Mouse (Mus musculus) testis, adult 2 months (tissue): ENCODE results near the gene Chmp6. TPM values are rescaled to one million over a fixed set of nuclear protein-coding genes. Genes with fewer than 3 reads are reported as not detected.

ENCODE experiments used
- H3K27ac ChIP-seq: fragments of 200-500 bp; 2 replicates; pipeline ENCODE4 v1.5.1; 2012; ENCODE audit warnings: low read depth, low read length; ENCODE audit not compliant: control insufficient read depth, insufficient read depth
- H3K27me3 ChIP-seq: fragments of 200-500 bp; 2 replicates; pipeline ENCODE4 v1.6.1; 2012; ENCODE audit warnings: mild to moderate bottlenecking, low read length, moderate library complexity; ENCODE audit not compliant: control insufficient read depth, insufficient read depth
- H3K36me3 ChIP-seq: fragments of 200-500 bp; 2 replicates; pipeline ENCODE4 v1.6.1; 2012; ENCODE audit warnings: mild to moderate bottlenecking, low read length; ENCODE audit not compliant: control insufficient read depth, insufficient read depth
- H3K4me1 ChIP-seq: fragments of 200-500 bp; 2 replicates; pipeline ENCODE4 v1.6.1; 2012; ENCODE audit warnings: low read length; ENCODE audit not compliant: control insufficient read depth, insufficient read depth
- H3K4me3 ChIP-seq: fragments of 200-500 bp; 2 replicates; pipeline ENCODE4 v1.5.1; 2012; ENCODE audit warnings: low read depth, mild to moderate bottlenecking, low read length, moderate library complexity, mixed read lengths; ENCODE audit not compliant: control insufficient read depth
- CTCF ChIP-seq: fragments of 200-500 bp; IDR thresholded peaks from 2 replicates; pipeline ENCODE4 v1.5.1; 2012; ENCODE audit warnings: low read depth, mild to moderate bottlenecking, inconsistent platforms, low read length, moderate library complexity; ENCODE audit not compliant: control insufficient read depth, insufficient read depth, insufficient replicate concordance
- POLR2A ChIP-seq: fragments of 200-500 bp; IDR thresholded peaks from 2 replicates; pipeline ENCODE4 v1.6.1; 2012; ENCODE audit warnings: low read depth, mild to moderate bottlenecking, inconsistent platforms, low read length, moderate library complexity; ENCODE audit not compliant: control insufficient read depth
- polyA plus RNA-seq: library from polyadenylated mRNA; depleted of rRNA; stranded (reverse); fragments of >200 nt; gene quantifications from 2 replicates; pipeline ENCODE4 v1.2.3, GENCODE M21; 2012

Gene Chmp6
- polyA plus RNA-seq, 1 experiment: 47.8 TPM

DNA sequence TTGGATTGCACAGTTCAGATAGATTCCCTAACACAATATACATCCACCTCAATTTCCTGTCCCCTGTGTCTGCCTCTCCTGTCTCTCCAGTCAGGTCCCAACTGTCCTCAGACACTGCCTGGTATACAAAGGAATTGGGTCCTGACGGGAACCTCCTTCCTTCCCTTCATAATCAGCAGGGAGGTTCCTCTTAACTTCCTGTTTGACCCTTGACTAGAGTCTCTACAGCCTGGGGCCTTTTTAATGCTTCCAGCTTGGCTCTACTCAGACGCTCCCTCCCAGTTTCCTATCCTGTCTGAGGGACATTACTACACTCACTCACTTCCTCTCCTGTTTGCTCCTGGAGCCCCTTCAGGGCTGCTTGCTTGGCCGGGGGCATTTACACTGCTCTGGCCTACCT is 42.2 kb downstream of the Chmp6 start:
- no peaks in the 10 kb centered on the region; the same call in 1 of the 2 replicates for H3K36me3 ChIP-seq
- no peak overlapping the region for H3K27ac ChIP-seq
- TF ChIP-seq POLR2A: no peak
- TF ChIP-seq CTCF: no peak
- no peaks in the 10 kb centered on the region for H3K27me3 ChIP-seq
- peaks cover 3% of the 10 kb centered on the region for H3K4me1 ChIP-seq
- no peak overlapping the region for H3K4me3 ChIP-seq

DNA sequence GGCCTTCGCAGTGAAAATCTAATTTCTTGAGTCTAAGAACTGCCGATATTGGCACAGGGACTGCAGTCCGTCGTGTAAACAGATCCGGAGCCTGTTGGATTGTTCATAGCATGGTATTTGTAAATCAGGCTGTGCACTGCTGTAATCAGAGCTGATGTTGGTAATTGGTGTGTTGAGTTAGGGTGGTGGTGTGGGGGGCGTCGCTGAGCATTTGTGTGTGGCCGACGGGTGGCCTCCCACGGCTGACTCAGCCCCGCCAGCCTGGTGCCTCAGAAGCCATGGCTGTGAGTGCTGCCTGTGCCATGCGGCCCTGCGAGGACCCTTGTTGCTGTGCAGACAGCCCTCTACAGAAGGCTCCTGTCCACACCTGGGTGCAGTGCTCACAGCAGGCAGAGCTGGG is 43.3 kb downstream of the Chmp6 start:
- TF ChIP-seq CTCF (no peak), POLR2A (no peak)
- Histone ChIP-seq H3K4me1 (peaks cover 3% of the 10 kb centered on the region), H3K27me3 (no peaks in the 10 kb centered on the region), H3K36me3 (no peaks in the 10 kb centered on the region; the same call in 1 of the 2 replicates), H3K27ac (no peak overlapping the region), H3K4me3 (no peak overlapping the region)

DNA sequence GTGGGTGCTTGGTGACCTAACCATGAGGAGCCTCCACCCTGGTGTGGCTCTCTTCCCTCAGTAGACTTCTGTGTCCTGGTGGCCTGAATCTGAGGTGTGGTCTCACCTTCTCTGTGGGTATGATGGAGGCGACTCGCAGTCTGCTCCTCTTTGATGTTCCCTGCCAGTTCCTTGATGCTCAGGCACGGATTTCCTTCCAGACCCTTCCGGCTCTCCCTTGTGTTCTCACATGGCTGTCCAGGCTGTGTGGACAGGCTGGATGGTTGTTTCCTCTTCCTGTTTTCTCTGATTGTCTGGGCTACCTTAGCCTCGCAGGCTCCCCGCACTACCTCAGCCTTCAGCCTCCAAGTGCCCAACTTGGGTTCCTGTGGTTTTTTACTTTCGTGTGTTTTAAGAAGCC is 45.6 kb downstream of the Chmp6 start:
- H3K27ac ChIP-seq: no peak overlapping the region
- H3K36me3 ChIP-seq: peaks cover 2% of the 10 kb centered on the region
- no peak overlapping the region for H3K4me3 ChIP-seq
- TF ChIP-seq POLR2A: no peak
- TF ChIP-seq CTCF: no peak
- H3K27me3 ChIP-seq: no peaks in the 10 kb centered on the region
- H3K4me1 ChIP-seq: peaks cover 3% of the 10 kb centered on the region

DNA sequence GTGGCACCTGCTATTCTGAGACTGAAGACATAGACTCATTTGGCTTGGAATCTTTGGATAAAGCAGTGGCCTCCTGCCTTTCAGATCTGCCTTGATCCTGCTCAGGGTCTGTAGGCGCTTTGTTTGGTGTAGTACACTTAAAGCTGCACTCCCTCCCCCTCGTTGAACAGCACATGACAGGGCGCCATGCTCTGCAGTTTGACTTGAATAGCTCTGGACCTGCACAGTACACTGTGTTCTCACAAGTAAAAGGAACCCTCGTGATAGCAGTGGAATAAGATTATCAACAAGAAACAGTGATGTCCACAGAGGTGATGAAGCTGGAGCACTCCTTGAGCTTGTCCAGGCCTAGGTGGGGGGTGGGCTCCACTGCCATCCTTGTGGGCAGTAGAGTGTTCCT is 46.5 kb downstream of the Chmp6 start:
- no peaks in the 10 kb centered on the region for H3K27me3 ChIP-seq
- H3K4me3 ChIP-seq: no peak overlapping the region
- H3K36me3 ChIP-seq: peaks cover 2% of the 10 kb centered on the region
- peaks cover 2% of the 10 kb centered on the region; the same call in 1 of the 2 replicates for H3K4me1 ChIP-seq
- TF ChIP-seq CTCF (no peak), POLR2A (no peak)
- no peak overlapping the region for H3K27ac ChIP-seq

DNA sequence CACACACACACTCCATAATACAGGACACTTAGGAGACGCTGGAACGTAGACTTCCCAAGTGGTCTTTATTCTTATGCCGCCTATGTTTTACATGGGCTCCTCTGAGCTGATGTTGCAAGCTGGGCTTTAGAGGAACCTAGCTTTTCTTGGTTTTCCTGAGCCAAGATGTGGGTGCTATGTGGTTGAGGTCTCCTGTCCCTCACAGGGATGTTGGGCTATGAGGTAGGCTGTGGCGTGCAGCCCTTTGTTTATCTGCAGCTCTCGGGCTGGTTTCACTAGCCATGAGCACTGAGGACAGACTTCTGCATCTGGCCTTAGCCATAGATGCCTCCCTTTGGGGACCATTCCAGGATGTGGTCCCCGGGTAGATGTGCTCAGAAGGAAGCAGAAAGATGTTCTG is 47.4 kb downstream of the Chmp6 start:
- peaks cover 2% of the 10 kb centered on the region for H3K36me3 ChIP-seq
- no peak overlapping the region for H3K4me3 ChIP-seq
- H3K27ac ChIP-seq: no peak overlapping the region
- peaks cover 2% of the 10 kb centered on the region; the same call in 1 of the 2 replicates for H3K4me1 ChIP-seq
- no peak for TF ChIP-seq CTCF
- no peak for TF ChIP-seq POLR2A
- H3K27me3 ChIP-seq: no peaks in the 10 kb centered on the region

DNA sequence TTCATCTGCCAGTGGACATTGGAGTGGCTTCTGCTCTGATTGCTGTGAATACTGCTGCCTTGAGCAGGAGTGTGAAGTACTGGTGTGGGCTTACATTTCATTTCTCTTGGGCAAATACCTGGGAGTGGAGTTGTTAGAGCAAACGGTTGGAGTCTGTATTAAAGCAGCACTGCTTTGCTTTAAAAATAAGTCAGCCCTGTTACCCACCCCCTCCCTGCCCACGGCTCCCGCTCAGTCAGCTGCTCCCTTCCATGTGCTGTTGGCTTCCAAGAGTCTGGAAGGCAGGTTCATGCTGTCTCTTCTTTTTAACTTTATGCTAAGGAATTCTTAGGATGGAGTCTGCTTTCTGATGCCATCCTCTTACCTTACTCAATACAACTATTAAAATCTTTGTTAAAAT is 48.3 kb downstream of the Chmp6 start:
- Histone ChIP-seq H3K36me3 (peaks cover 2% of the 10 kb centered on the region), H3K4me3 (no peak overlapping the region), H3K27me3 (no peaks in the 10 kb centered on the region), H3K4me1 (no peaks in the 10 kb centered on the region), H3K27ac (no peak overlapping the region)
- TF ChIP-seq CTCF (no peak), POLR2A (no peak)

DNA sequence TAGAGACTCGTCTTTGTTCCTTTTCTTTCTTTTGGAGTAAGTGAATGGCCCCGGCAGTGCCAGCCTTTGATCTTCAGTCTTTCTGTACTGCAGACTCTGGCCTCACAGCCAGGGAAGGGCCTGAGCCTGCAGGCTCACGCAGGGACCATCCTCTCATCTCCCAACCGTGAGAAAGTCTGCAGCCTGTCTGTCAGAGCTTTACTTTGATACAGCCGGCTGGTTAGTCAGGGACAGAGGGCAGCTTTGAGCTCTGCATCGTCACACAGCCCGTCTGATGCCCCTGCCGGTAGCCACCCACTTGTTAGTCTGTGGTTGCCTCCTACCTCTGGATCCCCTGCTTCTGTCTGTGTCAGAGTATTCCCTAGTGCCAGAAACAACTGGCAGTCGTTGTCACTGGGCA is 51.8 kb downstream of the Chmp6 start:
- no peak overlapping the region for H3K27ac ChIP-seq
- no peak overlapping the region for H3K4me3 ChIP-seq
- peaks cover 4% of the 10 kb centered on the region for H3K36me3 ChIP-seq
- H3K4me1 ChIP-seq: no peaks in the 10 kb centered on the region
- no peak for TF ChIP-seq CTCF
- no peak for TF ChIP-seq POLR2A
- no peaks in the 10 kb centered on the region for H3K27me3 ChIP-seq

DNA sequence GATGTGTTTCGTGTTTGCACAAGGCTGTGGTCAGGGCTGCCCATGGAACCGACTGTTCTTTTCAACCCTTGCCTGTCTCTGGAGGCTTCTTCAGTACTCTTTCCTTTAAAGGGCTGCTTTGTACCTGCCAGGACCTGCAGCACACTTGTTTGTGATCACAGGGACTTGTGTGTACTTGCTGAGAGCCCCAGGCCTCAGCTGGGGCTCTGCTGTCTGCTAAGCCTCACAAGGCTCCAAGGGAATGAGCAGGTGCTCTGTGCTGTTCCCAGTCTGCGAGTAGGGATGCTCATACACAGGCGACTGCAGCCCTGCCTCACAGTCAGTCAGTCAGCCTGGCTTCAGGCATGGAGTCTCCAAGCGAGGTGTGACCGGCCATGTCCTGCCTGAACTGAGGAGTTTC is 53.1 kb downstream of the Chmp6 start:
- Histone ChIP-seq H3K4me3 (no peak overlapping the region), H3K36me3 (peaks cover 4% of the 10 kb centered on the region), H3K27me3 (no peaks in the 10 kb centered on the region), H3K4me1 (no peaks in the 10 kb centered on the region), H3K27ac (no peak overlapping the region)
- TF ChIP-seq CTCF: no peak
- TF ChIP-seq POLR2A: no peak
